Mouse (Mus musculus) layer of hippocampus, adult 9-10 months (tissue): Measurements from ENCODE around the gene Fam131a.

ENCODE experiments used
- DNase-seq: peaks from one replicate; pipeline ENCODE4 v3.0.0; 2022; ENCODE audit warnings: low spot score

Fam131a gene

GRCm38 (mm10) chr16:20695622-20696323, 2.7 kb downstream of the Fam131a start:
- peak; percentile 83 for DNase-seq

GRCm38 (mm10) chr16:20699266-20699665, 6.2 kb downstream of the Fam131a start:
- DNase-seq, result no peak

GRCm38 (mm10) chr16:20700036-20700435, 7.0 kb downstream of the Fam131a start:
- no peak for DNase-seq

- DNase-seq, result no peak
Observed at GRCm38 (mm10) chr16:20701316-20701715, 8.3 kb downstream of the Fam131a start.

GRCm38 (mm10) chr16:20701729-20702521, 8.9 kb downstream of the Fam131a start:
- no peak for DNase-seq

GRCm38 (mm10) chr16:20702522-20702893, 9.5 kb downstream of the Fam131a start:
- no peak for DNase-seq

- DNase-seq, result no peak
Observed at GRCm38 (mm10) chr16:20703071-20703470, 10.0 kb downstream of the Fam131a start.

GRCm38 (mm10) chr16:20703699-20704400, 10.8 kb downstream of the Fam131a start:
- DNase-seq, result no peak

GRCm38 (mm10) chr16:20705786-20706185, 12.7 kb downstream of the Fam131a start:
- no peak for DNase-seq

- no peak for DNase-seq
Observed at GRCm38 (mm10) chr16:20706407-20707055, 13.5 kb downstream of the Fam131a start.

- DNase-seq, result no peak
Observed at GRCm38 (mm10) chr16:20708220-20708938, 15.3 kb downstream of the Fam131a start.

GRCm38 (mm10) chr16:20708939-20709734, 16.1 kb downstream of the Fam131a start:
- DNase-seq, result no peak

- no peak for DNase-seq
Observed at GRCm38 (mm10) chr16:20710370-20710769, 17.3 kb downstream of the Fam131a start.

- DNase-seq, result no peak
Observed at GRCm38 (mm10) chr16:20710810-20711209, 17.8 kb downstream of the Fam131a start.

- no peak for DNase-seq
Observed at GRCm38 (mm10) chr16:20712190-20712589, 19.1 kb downstream of the Fam131a start.

GRCm38 (mm10) chr16:20712889-20713288, 19.8 kb downstream of the Fam131a start:
- DNase-seq, result no peak

- DNase-seq, result no peak
Observed at GRCm38 (mm10) chr16:20714307-20715080, 21.5 kb downstream of the Fam131a start.

- no peak for DNase-seq
Observed at GRCm38 (mm10) chr16:20715161-20715560, 22.1 kb downstream of the Fam131a start.

- no peak for DNase-seq
Observed at GRCm38 (mm10) chr16:20715566-20715965, 22.5 kb downstream of the Fam131a start.
